Mouse (Mus musculus) thymus, postnatal 36 days (tissue): ENCODE results near the gene Hs6st2.

Experiments
- DNase-seq, 2 experiments: peaks; one replicate each; pipeline ENCODE4 v3.0.0; 2022; ENCODE audit warnings: mixed read lengths in 2 of 2

Hs6st2 gene

GRCm38 (mm10) chrX:51681756-51682155 is at the start of gene Hs6st2:
Hs6st2 (minus strand) TSS chrX:51681856.
- no peak for DNase-seq

DNA sequence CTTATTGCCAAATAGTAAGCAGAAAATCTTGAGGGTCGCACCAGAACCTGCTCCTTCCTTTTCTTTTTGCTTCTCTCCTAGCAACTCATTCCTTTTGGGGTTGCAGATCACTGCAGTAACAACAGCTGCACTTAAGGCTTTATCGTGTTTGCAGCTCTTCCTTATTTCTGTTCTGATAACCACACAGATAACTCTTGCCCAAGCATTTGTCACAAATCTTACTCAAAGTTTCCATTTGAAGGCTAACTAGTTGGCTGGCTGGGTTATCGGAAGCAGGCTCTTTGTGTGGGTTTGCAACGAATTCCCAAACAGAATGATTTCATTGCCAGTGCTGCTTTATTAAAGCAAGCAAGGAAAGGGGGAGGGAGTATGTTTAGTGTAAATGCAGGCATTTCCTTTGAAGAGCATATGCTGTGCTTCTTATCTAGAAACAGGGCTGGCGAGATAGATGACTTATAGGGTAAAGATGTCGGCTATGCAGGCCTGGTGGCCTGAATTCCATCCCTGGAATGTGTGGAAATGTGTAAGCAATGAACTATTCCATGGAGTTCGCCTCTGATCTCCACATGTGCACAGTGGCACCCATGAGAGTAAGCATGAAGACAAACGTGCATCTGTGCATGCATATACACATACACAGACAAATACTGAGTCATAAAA is 32.6 kb upstream of the Hs6st2 start:
- no peak for DNase-seq

DNA sequence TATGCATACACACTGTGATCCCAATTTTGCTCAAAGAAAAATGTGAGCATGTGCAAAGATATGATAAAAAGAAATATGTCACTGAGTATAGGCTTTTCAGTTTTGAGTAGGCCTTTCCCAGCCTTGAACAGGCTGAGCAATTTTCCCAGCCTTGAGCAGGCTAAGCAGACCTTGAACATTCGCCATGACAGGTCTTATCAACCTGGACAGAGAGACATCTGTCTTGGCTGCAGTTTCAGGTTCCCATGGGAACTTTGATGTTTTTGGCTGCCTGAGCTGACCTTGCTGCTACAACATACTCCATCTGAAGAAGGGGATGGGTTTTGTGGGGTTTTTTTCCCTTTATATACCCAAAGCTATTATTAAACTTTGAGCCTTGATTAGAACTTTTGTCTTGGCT is 31.3 kb upstream of the Hs6st2 start:
- no peak for DNase-seq

- no peak for DNase-seq
Measured at GRCm38 (mm10) chrX:51702823-51703222, 21.2 kb upstream of the Hs6st2 start.

- DNase-seq: no peak
Measured at GRCm38 (mm10) chrX:51699079-51699478, 17.4 kb upstream of the Hs6st2 start.

DNA sequence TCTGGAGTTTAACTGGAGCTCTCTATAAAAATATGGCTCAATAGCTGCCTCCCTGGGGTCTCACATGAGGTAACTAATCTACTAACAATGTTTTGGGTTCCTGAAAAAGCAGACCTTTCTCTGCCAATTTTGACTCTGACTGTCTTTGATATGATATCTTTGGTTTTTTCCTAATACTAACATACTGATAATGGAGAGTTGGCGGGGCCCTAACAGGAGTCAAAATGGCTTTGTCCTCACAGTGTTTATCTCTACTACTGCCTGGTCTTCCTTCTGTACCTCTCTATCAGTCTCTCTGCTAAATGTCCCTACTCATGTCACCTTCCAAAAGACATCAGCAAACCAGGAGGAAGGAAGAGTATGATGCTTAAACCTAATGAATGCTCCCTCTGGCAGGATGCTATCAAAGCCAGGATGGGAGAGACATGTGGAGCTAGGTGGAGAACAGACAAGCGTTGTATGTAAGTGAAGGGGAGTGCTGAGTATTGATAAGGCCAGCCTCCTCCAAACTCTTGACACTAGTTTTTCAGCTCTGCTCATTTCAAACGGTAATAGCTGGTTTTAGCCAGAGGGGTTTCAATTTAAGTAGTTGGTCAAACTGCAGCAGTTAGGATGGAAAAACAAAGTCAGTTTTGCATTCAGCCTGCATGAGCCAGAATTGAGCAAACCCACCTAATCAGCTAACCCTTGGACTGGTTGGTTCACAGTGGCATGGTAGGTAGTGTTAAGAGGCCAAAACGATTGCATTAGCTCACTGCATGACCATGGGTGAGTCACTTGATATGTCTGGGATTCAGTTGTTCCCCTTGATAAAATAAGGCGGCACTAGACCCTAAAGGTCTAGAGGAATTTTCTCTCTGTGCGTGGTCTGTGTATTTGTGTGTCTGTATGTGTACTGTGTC is 4.6 kb upstream of the Hs6st2 start:
- DNase-seq: no peak

DNA sequence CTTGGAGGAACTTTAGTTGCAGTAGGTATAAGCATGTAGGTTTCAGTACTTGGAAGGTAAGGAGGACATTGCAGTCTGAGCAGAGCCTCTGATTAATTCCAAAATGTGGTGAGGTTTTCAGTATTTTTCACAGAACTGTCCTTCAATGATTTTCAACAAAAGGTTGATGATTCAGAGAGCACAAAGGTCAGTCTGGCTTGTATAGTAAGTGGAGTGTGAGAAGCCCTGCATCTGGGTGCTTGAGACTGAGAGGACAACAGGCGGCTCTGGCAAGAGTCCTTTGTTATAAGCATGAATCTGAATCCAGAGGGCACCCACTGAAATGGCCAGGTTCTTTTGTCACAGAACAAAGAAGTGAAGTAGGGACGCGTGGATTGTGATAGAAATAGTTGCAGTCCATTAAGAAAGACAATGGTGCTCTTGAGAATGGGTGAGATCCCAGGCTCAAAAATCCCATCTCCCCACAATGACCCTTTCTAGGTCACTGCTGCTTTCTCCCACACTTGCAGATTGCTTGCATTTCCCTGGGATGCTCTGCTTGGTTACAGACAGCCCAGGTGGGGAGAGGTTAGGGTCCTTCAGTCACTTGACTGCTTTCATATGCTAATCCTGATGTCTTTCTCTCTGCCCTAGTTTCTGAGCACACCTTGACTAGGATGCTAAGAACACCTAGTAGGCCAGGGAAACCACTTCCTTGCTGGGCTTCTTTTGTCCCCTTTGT is 2.8 kb upstream of the Hs6st2 start:
- no peak for DNase-seq

GRCm38 (mm10) chrX:51681170-51681667 is 437 bp downstream of the Hs6st2 start:
- DNase-seq: no peak

- DNase-seq: peak in 1 of 2 experiments; percentile 3
Measured at GRCm38 (mm10) chrX:51680428-51681169, 1.1 kb downstream of the Hs6st2 start.

GRCm38 (mm10) chrX:51679601-51680427 is 1.8 kb downstream of the Hs6st2 start:
- DNase-seq: no peak

- no peak for DNase-seq
Measured at GRCm38 (mm10) chrX:51658236-51658635, 23.4 kb downstream of the Hs6st2 start.

- no peak for DNase-seq
Measured at GRCm38 (mm10) chrX:51642661-51643257, 38.9 kb downstream of the Hs6st2 start.

DNA sequence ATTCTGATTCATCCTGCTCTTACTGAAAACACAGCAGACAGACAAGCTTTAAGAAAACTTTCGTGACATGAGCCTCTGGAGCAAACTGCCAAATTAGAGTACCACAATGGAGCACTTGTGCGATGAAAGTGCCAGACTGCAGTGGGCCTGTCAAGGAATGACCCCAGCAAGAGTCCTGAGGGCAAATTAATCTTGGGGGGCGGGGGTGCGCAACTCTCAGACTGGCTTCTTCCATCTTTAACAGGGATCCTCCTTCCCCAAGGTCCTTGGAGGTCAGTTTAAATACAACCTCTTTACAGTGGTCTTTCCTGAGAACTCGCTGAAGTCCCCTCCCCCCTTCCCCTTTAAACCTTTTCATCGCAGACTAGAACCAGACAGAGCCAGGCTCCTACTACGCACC is 45.9 kb downstream of the Hs6st2 start:
- DNase-seq: no peak

DNA sequence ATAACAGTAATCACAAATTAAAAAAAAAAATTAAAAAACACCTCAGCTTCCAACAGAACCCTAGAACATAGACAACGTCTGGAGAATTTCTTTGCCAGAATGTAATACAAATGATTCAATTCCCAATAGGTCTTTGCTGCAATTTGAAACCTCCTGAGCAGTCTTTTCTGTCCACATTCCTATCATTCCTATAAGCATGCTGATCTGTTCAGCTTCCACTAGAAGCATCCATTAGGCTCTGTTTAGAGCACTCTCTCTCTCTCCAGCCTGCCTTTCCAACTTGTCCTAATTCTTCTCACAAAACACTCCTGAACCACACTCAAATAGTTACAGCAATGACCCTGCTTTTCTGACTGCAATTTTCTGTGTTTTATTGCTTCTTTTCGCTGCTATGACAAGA is 50.3 kb downstream of the Hs6st2 start:
- DNase-seq: no peak

- no peak for DNase-seq
Measured at GRCm38 (mm10) chrX:51614384-51615004, 67.2 kb downstream of the Hs6st2 start.

GRCm38 (mm10) chrX:51610743-51611142 is 70.9 kb downstream of the Hs6st2 start:
- DNase-seq: no peak

GRCm38 (mm10) chrX:51606231-51606863 is 75.3 kb downstream of the Hs6st2 start:
- no peak for DNase-seq

- no peak for DNase-seq
Measured at GRCm38 (mm10) chrX:51592751-51593150, 88.9 kb downstream of the Hs6st2 start.

- DNase-seq: no peak
Measured at GRCm38 (mm10) chrX:51590448-51591010, 91.1 kb downstream of the Hs6st2 start.

- no peak for DNase-seq
Measured at GRCm38 (mm10) chrX:51585444-51585843, 96.2 kb downstream of the Hs6st2 start.
